Mouse (Mus musculus) stomach, embryonic 16.5 days (tissue): ENCODE measurements around the gene Cylc1. TPM values are rescaled to one million over a fixed set of nuclear protein-coding genes. Genes with fewer than 3 reads are reported as not detected.

Source experiments
- ATAC-seq: fragments of 200-750 bp; cut with Nextera tagmentation; 2 replicates; pipeline ENCODE4 v1.8.0; 2017; ENCODE audit warnings: moderate number of reproducible peaks, moderate TSS enrichment; ENCODE audit not compliant: insufficient read depth, low FRiP score
- H3K27ac ChIP-seq: fragments of 300-500 bp; sonication (generic); 2 replicates; pipeline ENCODE4 v1.5.1; 2014; ENCODE audit warnings: low read length
- H3K27me3 ChIP-seq: fragments of 300-500 bp; sonication (generic); 2 replicates; pipeline ENCODE4 v1.6.1; 2014; ENCODE audit warnings: low read length, control low read depth, mixed read lengths; ENCODE audit not compliant: control insufficient read depth, insufficient read depth
- H3K36me3 ChIP-seq: fragments of 300-500 bp; sonication (generic); 2 replicates; pipeline ENCODE4 v1.6.1; 2014; ENCODE audit warnings: low read length; ENCODE audit not compliant: control insufficient read depth, insufficient read depth
- H3K4me1 ChIP-seq: fragments of 300-500 bp; sonication (generic); 2 replicates; pipeline ENCODE4 v1.6.1; 2014; ENCODE audit warnings: low read length, control low read depth, mixed read lengths; ENCODE audit not compliant: control insufficient read depth, insufficient read depth
- H3K4me2 ChIP-seq: fragments of 300-500 bp; sonication (generic); 2 replicates; pipeline ENCODE4 v1.6.1; 2014; ENCODE audit warnings: low read depth, low read length, mixed read lengths
- H3K4me3 ChIP-seq: fragments of 300-500 bp; sonication (generic); replicated peaks from 2 replicates; pipeline ENCODE4 v1.5.1; 2014; ENCODE audit warnings: mild to moderate bottlenecking, low read length
- H3K9ac ChIP-seq: fragments of 300-500 bp; sonication (generic); 2 replicates; pipeline ENCODE4 v1.6.1; 2014; ENCODE audit warnings: low read length
- H3K9me3 ChIP-seq: fragments of 300-500 bp; sonication (generic); replicated peaks from 2 replicates; pipeline ENCODE4 v1.6.1; 2016; ENCODE audit warnings: low read length, control low read depth; ENCODE audit not compliant: control insufficient read depth
- WGBS: fragments of 180-500 bp; shearing (Covaris S2); extraction: QIAGEN DNeasy Blood & Tissue Kit; methylation state at CpG from one replicate; pipeline ENCODE4 v1.1.7; 2014; 5-methylcytosine and 5-hydroxymethylcytosine counted together
- polyA plus RNA-seq: library from polyadenylated mRNA; unstranded; fragments of >200 nt; fragmentation: Nextera tagmentation; extraction: Ambion mirVana; gene quantifications from 2 replicates; pipeline ENCODE4 v1.2.1, GENCODE M21; 2015

Gene Cylc1
- polyA plus RNA-seq, result not detected in 2 replicates

- no peak within 1 kb of the TSS for H3K9ac ChIP-seq
- ATAC-seq, result no peak
- no peaks in the 10 kb centered on the region for H3K9me3 ChIP-seq
Measured at GRCm38 (mm10) chrX:111110118-111110517, at the start of gene Cylc1. Cylc1 (plus strand) TSS chrX:111110418.

GRCm38 (mm10) chrX:111078680-111079079 is 31.5 kb upstream of the Cylc1 start:
- Histone ChIP-seq H3K4me2 (no peak overlapping the region), H3K27me3 (no peaks in the 10 kb centered on the region), H3K27ac (no peak overlapping the region), H3K4me3 (no peak overlapping the region), H3K36me3 (no peaks in the 10 kb centered on the region), H3K4me1 (no peaks in the 10 kb centered on the region), H3K9me3 (no peaks in the 10 kb centered on the region), H3K9ac (no peak overlapping the region)
- 73% methylated on average over 8 of the region's 8 CpGs for WGBS
- no peak for ATAC-seq

More at GRCm38 (mm10) chrX:111110118-111110517, at the start of gene Cylc1:
- Histone ChIP-seq H3K27me3 (no peaks in the 10 kb centered on the region), H3K36me3 (no peaks in the 10 kb centered on the region), H3K4me2 (no peak within 1 kb of the TSS), H3K4me3 (no peak within 1 kb of the TSS), H3K27ac (no peak within 1 kb of the TSS), H3K4me1 (no peaks in the 10 kb centered on the region)

- Histone ChIP-seq H3K27ac (no peak within 1 kb of the TSS), H3K4me2 (no peak within 1 kb of the TSS), H3K27me3 (no peaks in the 10 kb centered on the region), H3K9ac (no peak within 1 kb of the TSS), H3K9me3 (no peaks in the 10 kb centered on the region), H3K36me3 (no peaks in the 10 kb centered on the region), H3K4me3 (no peak within 1 kb of the TSS), H3K4me1 (no peaks in the 10 kb centered on the region)
- WGBS, result 84% methylated on average over 3 of the region's 3 CpGs
- no peak for ATAC-seq
Measured at GRCm38 (mm10) chrX:111168040-111168439, 57.8 kb downstream of the Cylc1 start, which contains the start of gene Gm10112. Gm10112 (plus strand) TSS chrX:111168340.

Other genes starting within 250 kb of the Cylc1 start
- not detected in 2 replicates for gene Gm10112, start 57.9 kb downstream of the Cylc1 start, polyA plus RNA-seq